Mouse (Mus musculus) MEL (cell line): Measurements from ENCODE around the gene Opcml.

ENCODE experiments used
- CTCF ChIP-seq, 3 experiments: IDR thresholded peaks in 2 of 3; conservative IDR thresholded peaks in 1 of 3; 2 replicates each; pipeline ENCODE4 v1.5.1; 2011 to 2012; ENCODE audit warnings: low read length in 3 of 3, low read depth in 2 of 3, mild to moderate bottlenecking in 2 of 3, improper control_type of control experiment in 1 of 3, inconsistent platforms in 1 of 3, mixed read lengths in 1 of 3, moderate library complexity in 1 of 3; ENCODE audit not compliant: control insufficient read depth in 1 of 3, insufficient read depth in 1 of 3, poor library complexity in 1 of 3, severe bottlenecking in 1 of 3
- MEF2A ChIP-seq: IDR thresholded peaks from 2 replicates; pipeline ENCODE4 v1.6.1; 2014; ENCODE audit warnings: low read depth, mild to moderate bottlenecking, inconsistent platforms, low read length, improper control_type of control experiment; ENCODE audit not compliant: poor library complexity, insufficient replicate concordance, severe bottlenecking; ENCODE audit errors: extremely low read depth
- POLR2A ChIP-seq, 2 experiments: IDR thresholded peaks; 2 replicates each; pipeline ENCODE4 v1.6.1; 2011 to 2012; ENCODE audit warnings: low read length in 2 of 2, mild to moderate bottlenecking in 2 of 2, control low read depth in 1 of 2, improper control_type of control experiment in 1 of 2, low read depth in 1 of 2, moderate library complexity in 1 of 2; ENCODE audit not compliant: control insufficient read depth in 1 of 2, insufficient read depth in 1 of 2, poor library complexity in 1 of 2

- TF ChIP-seq CTCF (IDR thresholded peaks at IDR 0.05 in 2 of 3, conservative IDR thresholded peaks at IDR 0.05 in 1 of 3; ENCODE audit: control insufficient read depth in 1 of 3, insufficient read depth in 1 of 3, low read depth in 2 of 3, low read length in 3 of 3, poor library complexity in 1 of 3, severe bottlenecking in 1 of 3) (no peak), POLR2A (IDR thresholded peaks at IDR 0.05; ENCODE audit: control insufficient read depth in 1 of 2, insufficient read depth in 1 of 2, low read depth in 1 of 2, low read length in 2 of 2, poor library complexity in 1 of 2) (no peak), MEF2A (no peak)
Measured at GRCm38 (mm10) chr9:28903291-28903690, 1112.7 kb downstream of the Opcml start.
